Mouse (Mus musculus) mouse trophoblast stem cell (cell line): ENCODE results near the gene Ccdc182.

ENCODE experiments used
- in situ Hi-C, 2 experiments: fragments of 300-500 bp; cut with MseI, MboI; formaldehyde crosslinking; loops; 2 replicates in 1 of 2; 3 replicates in 1 of 2; pipeline ENCODE4 v1.15.1; 2025

Ccdc182 gene

DNA sequence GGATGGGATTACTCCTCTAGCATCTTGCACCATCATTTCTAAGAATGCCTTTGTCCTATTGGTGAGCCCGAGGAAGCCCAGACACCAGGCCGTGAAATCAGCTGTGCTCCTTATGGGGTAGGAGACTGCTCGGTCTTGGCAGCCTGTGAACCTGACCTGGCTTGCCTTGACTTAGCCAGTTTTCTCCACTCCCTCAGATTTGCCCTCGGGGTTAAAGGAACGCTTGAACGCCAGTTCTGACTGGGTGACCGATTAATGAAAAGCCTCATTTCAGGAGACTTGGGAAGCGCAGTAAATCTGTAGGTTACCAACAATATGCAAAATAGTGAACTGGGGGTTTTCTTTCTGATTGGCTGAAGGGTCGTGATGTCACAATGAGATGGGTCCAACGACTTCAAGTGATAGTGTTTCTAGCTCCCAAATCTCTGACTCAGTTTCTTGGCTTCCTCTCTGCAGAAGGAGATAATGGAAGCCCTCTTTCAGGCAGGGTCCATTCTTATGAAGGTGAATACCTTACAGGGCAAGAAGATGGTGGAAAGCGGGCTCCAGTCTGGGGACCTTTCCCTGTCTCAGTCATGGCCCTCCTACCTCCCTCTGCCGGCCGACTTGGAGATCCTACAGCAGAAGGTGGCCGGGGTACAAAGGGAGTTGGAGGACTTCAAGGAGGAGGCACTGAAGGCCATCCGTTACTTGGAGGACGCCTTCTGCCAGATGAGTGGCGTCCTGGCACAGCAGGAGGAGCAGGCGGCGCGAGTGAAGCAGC is at the start of gene Ccdc182:
Gene Ccdc182, plus strand, starts transcription at position 428 of the 763 bp plus-strand sequence.
- in situ Hi-C loops: loop anchor here in 1 of 2 experiments (10.0 kb wide), 1 partner anchor 531 kb away; no protein-coding TSS in a partner anchor

DNA sequence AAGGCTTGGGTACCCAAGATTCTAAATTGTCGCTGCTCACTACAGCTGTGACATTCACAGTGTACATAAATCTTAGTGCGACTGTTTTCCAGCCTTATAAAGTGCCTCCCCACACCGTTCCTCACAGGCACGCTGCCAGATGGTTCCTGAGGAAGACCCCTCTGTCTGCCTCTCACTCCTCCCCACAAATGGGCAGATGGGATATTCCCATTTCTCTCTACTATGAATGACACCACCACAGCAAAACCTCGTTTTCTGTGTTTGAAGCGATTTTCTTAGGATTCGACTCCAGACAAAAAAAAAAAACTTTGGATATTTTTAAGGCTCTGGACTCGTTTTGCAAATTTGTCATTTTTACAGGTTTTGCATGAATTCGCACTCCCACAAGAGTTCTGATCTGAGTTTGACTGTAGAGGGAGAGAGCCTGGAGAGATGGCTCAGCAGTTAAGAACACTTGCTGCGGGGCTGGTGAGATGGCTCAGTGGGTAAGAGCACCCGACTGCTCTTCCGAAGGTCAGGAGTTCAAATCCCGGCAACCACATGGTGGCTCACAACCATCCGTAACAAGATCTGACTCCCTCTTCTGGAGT is 48.2 kb upstream of the Ccdc182 start:
- in situ Hi-C loops: no loop called here

- in situ Hi-C loops: no loop called here
Measured at GRCm38 (mm10) chr11:88248636-88249035, 45.2 kb upstream of the Ccdc182 start.

DNA sequence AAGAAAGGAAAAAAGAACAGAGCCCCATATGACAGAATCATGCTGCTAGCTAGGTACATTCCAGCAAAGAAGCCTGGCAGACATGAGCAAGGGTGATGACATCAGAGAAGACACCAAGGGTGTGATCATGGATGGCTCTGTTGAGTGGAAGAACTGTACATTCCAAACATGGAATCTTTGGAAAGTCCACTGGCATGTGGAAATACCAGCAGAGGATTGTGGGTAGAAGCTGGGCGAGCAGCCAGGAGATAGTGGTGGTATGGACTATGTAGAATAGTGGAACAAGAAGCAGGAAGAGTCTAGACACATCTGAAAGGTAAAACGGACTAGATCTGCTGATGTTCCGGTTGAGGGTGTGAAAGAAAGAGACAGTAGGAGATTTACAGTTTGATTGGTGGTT is 43.3 kb upstream of the Ccdc182 start:
- in situ Hi-C loops: no loop called here

GRCm38 (mm10) chr11:88251295-88251694 is 42.6 kb upstream of the Ccdc182 start:
- in situ Hi-C loops: no loop called here

DNA sequence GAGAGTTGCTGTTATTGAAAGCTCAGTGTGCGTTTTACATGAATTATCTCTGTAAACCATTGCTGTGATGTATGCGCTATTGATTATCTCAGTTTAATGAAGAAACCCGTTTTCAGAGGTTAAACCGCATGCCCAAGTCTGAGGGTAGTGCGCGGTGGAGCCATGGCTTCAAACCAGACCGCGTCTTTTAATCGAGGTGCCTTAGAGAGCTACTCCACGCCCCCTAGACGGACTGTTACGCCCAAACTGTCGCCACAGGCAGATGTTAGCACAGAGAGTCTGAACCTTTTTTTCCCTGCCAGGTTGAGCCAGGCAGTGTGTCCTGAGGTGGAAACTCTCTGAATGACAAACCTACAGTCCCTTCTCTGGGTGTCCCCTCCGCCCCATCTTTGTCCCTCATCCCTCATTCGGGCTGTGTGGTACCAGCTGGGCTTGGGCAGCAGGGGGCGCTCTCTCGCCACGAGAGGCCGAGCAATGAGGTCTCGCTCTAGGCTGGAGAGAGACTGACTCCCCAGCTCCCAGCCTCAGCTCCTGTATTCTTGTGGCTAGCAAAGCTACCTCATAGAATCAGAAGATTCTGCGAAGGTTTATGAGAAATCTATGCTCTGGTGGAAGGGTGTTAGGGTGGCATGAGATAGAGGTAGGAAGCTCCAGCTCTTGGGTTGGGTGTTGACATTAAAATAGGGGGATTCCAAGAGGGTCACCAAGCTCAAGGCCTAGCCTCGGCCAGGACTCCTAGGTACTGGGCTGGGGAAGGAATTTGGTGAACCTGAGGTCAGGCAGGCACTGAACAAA is 41.7 kb upstream of the Ccdc182 start:
- in situ Hi-C loops: no loop called here

- in situ Hi-C loops: no loop called here
Measured at GRCm38 (mm10) chr11:88252767-88253513, 40.9 kb upstream of the Ccdc182 start.

GRCm38 (mm10) chr11:88253514-88254167 is 40.2 kb upstream of the Ccdc182 start:
- in situ Hi-C loops: no loop called here

GRCm38 (mm10) chr11:88257700-88258099 is 36.2 kb upstream of the Ccdc182 start:
- in situ Hi-C loops: no loop called here

- in situ Hi-C loops: no loop called here
Measured at GRCm38 (mm10) chr11:88258212-88258611, 35.6 kb upstream of the Ccdc182 start.

GRCm38 (mm10) chr11:88260463-88260862 is 33.4 kb upstream of the Ccdc182 start:
- in situ Hi-C loops: no loop called here

DNA sequence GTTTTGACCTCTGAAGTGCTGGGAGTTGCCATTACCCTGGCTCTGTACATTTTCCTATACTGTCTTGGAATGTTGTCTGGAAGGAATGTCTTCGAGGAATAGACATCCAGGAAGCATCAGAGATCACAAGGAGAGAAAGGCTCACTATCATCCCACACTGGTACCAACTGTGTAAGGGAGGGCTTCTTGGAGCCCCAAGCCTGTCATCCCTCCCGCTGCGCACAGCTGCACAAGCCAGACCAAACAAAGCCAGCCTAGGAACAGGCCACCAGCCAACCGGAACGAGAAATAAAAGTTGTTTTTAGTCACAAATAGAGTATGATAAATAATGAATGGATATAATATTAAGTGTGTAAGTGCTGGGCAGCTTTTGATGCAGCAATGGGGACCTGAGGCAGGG is 29.0 kb upstream of the Ccdc182 start:
- in situ Hi-C loops: no loop called here

GRCm38 (mm10) chr11:88266311-88266710 is 27.5 kb upstream of the Ccdc182 start:
- in situ Hi-C loops: no loop called here

DNA sequence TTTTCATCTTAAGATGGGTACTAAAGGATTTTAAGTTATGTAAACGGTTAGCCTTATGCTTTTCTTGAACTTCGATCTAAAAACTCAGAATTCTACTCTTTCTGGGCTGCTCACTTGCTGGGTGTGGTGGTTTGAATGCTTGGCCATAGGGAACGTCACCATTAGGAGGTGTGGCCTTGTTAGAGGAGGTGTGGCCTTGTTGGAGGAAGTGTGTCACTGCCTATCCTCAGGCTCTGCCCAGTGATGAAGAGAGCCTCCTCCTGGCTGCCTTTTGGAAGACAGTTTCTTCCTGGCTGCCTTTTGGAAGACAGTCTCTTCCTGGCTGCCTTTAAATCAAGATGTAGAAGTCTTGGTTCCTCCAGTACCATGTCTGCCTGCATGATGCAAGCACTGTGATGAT is 22.0 kb upstream of the Ccdc182 start:
- in situ Hi-C loops: no loop called here

DNA sequence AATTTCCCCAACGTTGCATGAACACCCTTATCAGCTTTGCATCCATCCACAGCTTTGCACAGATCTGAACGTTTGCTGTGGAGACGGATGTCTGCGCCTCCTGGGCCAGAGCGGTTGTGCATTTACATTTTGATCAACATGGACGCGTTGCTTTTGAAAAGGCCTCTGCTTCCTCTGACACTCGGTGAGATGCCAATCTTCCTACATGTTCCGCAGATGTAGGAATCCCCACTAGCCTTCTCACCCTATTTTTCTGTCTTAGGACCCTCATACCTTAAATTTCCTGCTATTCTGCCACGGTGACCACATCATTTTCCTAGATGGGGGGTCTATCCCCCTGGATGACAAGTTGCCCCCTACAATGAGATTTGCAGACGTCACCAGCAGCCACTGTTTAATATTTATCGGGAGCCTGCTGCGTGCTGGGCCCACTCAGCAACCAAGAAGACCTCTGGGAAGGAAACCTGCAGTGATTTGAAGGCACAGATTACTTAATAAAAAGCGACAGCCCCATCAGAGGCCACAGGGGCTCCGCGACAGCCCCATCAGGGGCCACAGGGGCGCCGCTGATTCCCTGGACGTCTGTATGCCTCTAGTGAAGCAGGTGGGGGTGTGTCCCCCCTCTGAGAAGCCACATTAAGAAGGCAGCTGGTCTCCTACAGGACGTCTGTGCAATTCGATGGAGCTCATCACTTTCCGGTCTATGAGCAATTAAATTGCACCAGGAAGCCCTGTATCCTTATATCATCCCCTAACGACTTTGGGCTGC is 19.6 kb upstream of the Ccdc182 start:
- in situ Hi-C loops: no loop called here

- in situ Hi-C loops: no loop called here
Measured at GRCm38 (mm10) chr11:88274901-88275498, 18.9 kb upstream of the Ccdc182 start.

- in situ Hi-C loops: no loop called here
Measured at GRCm38 (mm10) chr11:88275949-88276348, 17.9 kb upstream of the Ccdc182 start.

DNA sequence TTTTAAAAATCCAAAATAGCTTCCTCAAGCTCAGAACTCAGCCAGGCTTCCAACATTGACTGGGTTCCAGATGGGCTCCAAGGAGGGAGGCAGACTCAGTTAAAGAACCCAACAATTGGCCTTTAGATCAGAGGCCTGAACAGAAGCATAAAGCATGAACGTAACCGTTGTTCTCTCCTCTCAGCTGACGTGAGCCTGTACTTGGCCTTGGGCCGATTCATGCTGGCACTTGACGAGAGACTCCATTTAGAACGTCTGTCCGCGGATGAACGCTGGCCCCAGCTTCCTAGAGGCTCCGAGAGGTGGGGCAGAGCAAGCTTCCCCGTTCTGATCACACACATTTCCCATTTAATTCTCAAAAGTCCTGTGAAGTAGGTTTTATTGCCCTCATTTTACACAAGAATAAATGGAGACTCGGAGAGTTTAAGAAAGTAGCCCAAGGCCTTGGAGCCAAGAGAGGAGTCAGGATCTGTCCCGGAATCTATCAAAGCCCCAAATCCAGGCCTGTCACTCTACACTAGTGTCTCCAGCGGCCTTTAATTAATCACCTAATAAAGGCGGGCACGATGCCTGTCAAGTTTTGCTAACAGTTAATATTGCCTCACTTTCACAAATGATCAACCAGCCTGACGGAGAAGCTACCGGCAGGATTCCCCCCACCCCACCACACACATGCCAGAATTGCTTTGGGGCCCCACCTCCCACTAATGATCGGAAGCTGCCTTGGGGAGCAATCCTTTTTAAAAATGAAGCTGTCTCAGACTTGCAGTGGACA is 17.1 kb upstream of the Ccdc182 start:
- in situ Hi-C loops: no loop called here

GRCm38 (mm10) chr11:88279006-88279405 is 14.9 kb upstream of the Ccdc182 start:
- in situ Hi-C loops: no loop called here
